Mouse (Mus musculus): ENCODE results near the gene Dnm1. TPM values are rescaled to one million over a fixed set of nuclear protein-coding genes. Genes with fewer than 3 reads are reported as not detected.

Dnm1 gene
- polyA plus RNA-seq, 1 experiment from 2014 or later = 38.4 TPM

- Histone ChIP-seq H3K9ac (replicated peaks; ENCODE audit: low read depth, low read length) (no peak overlapping the region), H3K4me2 (ENCODE audit: low read length) (no peak overlapping the region), H3K4me1 (replicated peaks; ENCODE audit: control insufficient read depth, insufficient read depth, low read length) (peaks cover 18% of the 10 kb centered on the region), H3K27me3 (replicated peaks; ENCODE audit: control insufficient read depth, insufficient read depth, low read length) (no peaks in the 10 kb centered on the region), H3K9me3 (ENCODE audit: control insufficient read depth, low read length) (no peaks in the 10 kb centered on the region), H3K27ac (ENCODE audit: low read length) (no peak overlapping the region), H3K4me3 (replicated peaks; ENCODE audit: low read length) (no peak overlapping the region), H3K36me3 (ENCODE audit: control insufficient read depth, insufficient read depth) (no peaks in the 10 kb centered on the region)
- 79% methylated on average over 6 of the region's 6 CpGs for WGBS
- ATAC-seq = no peak
These were observed 698 bp upstream of the Dnm1 start for GRCm38 (mm10) chr2:32353836-32354235.

GRCm38 (mm10) chr2:32352151-32353006 lies 759 bp downstream of the Dnm1 start, which contains the start of gene Ciz1:
TSS of gene Ciz1 (plus strand) at chr2:32352327.
- peak within 1 kb of the TSS; percentile 83 for H3K4me2 ChIP-seq (ENCODE audit: low read length)
- no peaks in the 10 kb centered on the region for H3K36me3 ChIP-seq (ENCODE audit: control insufficient read depth, insufficient read depth)
- H3K9me3 ChIP-seq (ENCODE audit: control insufficient read depth, low read length) = no peaks in the 10 kb centered on the region
- ATAC-seq = peak; percentile 63
- H3K27ac ChIP-seq (ENCODE audit: low read length) = peak within 1 kb of the TSS; percentile 84
- peak within 1 kb of the TSS; percentile 81 for H3K9ac ChIP-seq (replicated peaks; ENCODE audit: low read depth, low read length)
- 1% methylated on average over 33 of the region's 52 CpGs for WGBS
- no peaks in the 10 kb centered on the region for H3K27me3 ChIP-seq (replicated peaks; ENCODE audit: control insufficient read depth, insufficient read depth, low read length)
- H3K4me1 ChIP-seq (replicated peaks; ENCODE audit: control insufficient read depth, insufficient read depth, low read length) = peaks cover 18% of the 10 kb centered on the region
- H3K4me3 ChIP-seq (replicated peaks; ENCODE audit: low read length) = peak within 1 kb of the TSS; percentile 76

GRCm38 (mm10) chr2:32351471-32351961 lies 1.6 kb downstream of the Dnm1 start:
- Histone ChIP-seq H3K4me2 (ENCODE audit: low read length) (peak overlapping the region; percentile 83), H3K9me3 (ENCODE audit: control insufficient read depth, low read length) (no peaks in the 10 kb centered on the region), H3K27me3 (replicated peaks; ENCODE audit: control insufficient read depth, insufficient read depth, low read length) (no peaks in the 10 kb centered on the region), H3K36me3 (ENCODE audit: control insufficient read depth, insufficient read depth) (no peaks in the 10 kb centered on the region), H3K4me3 (replicated peaks; ENCODE audit: low read length) (peak overlapping the region; percentile 76), H3K9ac (replicated peaks; ENCODE audit: low read depth, low read length) (peak overlapping the region; percentile 81), H3K4me1 (replicated peaks; ENCODE audit: control insufficient read depth, insufficient read depth, low read length) (peaks cover 18% of the 10 kb centered on the region), H3K27ac (ENCODE audit: low read length) (peak overlapping the region; percentile 71)
- ATAC-seq = no peak
- WGBS = 56% methylated on average over 9 of the region's 9 CpGs

GRCm38 (mm10) chr2:32350471-32351051 lies 2.6 kb downstream of the Dnm1 start:
- Histone ChIP-seq H3K4me2 (ENCODE audit: low read length) (no peak overlapping the region), H3K9ac (replicated peaks; ENCODE audit: low read depth, low read length) (no peak overlapping the region), H3K27me3 (replicated peaks; ENCODE audit: control insufficient read depth, insufficient read depth, low read length) (no peaks in the 10 kb centered on the region), H3K9me3 (ENCODE audit: control insufficient read depth, low read length) (no peaks in the 10 kb centered on the region), H3K36me3 (ENCODE audit: control insufficient read depth, insufficient read depth) (no peaks in the 10 kb centered on the region), H3K4me3 (replicated peaks; ENCODE audit: low read length) (no peak overlapping the region), H3K4me1 (replicated peaks; ENCODE audit: control insufficient read depth, insufficient read depth, low read length) (peaks cover 18% of the 10 kb centered on the region), H3K27ac (ENCODE audit: low read length) (no peak overlapping the region)
- WGBS = 50% methylated on average over 13 of the region's 13 CpGs
- no peak for ATAC-seq

GRCm38 (mm10) chr2:32349625-32350255 lies 3.4 kb downstream of the Dnm1 start:
- no peak overlapping the region for H3K4me3 ChIP-seq (replicated peaks; ENCODE audit: low read length)
- H3K27ac ChIP-seq (ENCODE audit: low read length) = no peak overlapping the region
- WGBS = 76% methylated on average over 8 of the region's 8 CpGs
- no peak for ATAC-seq
- H3K9ac ChIP-seq (replicated peaks; ENCODE audit: low read depth, low read length) = no peak overlapping the region
- H3K4me2 ChIP-seq (ENCODE audit: low read length) = no peak overlapping the region
- no peaks in the 10 kb centered on the region for H3K36me3 ChIP-seq (ENCODE audit: control insufficient read depth, insufficient read depth)
- peaks cover 18% of the 10 kb centered on the region for H3K4me1 ChIP-seq (replicated peaks; ENCODE audit: control insufficient read depth, insufficient read depth, low read length)
- H3K9me3 ChIP-seq (ENCODE audit: control insufficient read depth, low read length) = no peaks in the 10 kb centered on the region
- no peaks in the 10 kb centered on the region for H3K27me3 ChIP-seq (replicated peaks; ENCODE audit: control insufficient read depth, insufficient read depth, low read length)

GRCm38 (mm10) chr2:32348311-32348710 lies 4.8 kb downstream of the Dnm1 start:
- no peak overlapping the region for H3K27ac ChIP-seq (ENCODE audit: low read length)
- H3K27me3 ChIP-seq (replicated peaks; ENCODE audit: control insufficient read depth, insufficient read depth, low read length) = no peaks in the 10 kb centered on the region
- 89% methylated on average over 11 of the region's 11 CpGs for WGBS
- H3K9me3 ChIP-seq (ENCODE audit: control insufficient read depth, low read length) = no peaks in the 10 kb centered on the region
- no peaks in the 10 kb centered on the region for H3K36me3 ChIP-seq (ENCODE audit: control insufficient read depth, insufficient read depth)
- H3K4me2 ChIP-seq (ENCODE audit: low read length) = no peak overlapping the region
- peaks cover 18% of the 10 kb centered on the region for H3K4me1 ChIP-seq (replicated peaks; ENCODE audit: control insufficient read depth, insufficient read depth, low read length)
- no peak for ATAC-seq
- H3K9ac ChIP-seq (replicated peaks; ENCODE audit: low read depth, low read length) = no peak overlapping the region
- no peak overlapping the region for H3K4me3 ChIP-seq (replicated peaks; ENCODE audit: low read length)

GRCm38 (mm10) chr2:32347019-32347418 lies 6.1 kb downstream of the Dnm1 start:
- H3K4me2 ChIP-seq (ENCODE audit: low read length) = no peak overlapping the region
- H3K36me3 ChIP-seq (ENCODE audit: control insufficient read depth, insufficient read depth) = no peaks in the 10 kb centered on the region
- 84% methylated on average over 6 of the region's 6 CpGs for WGBS
- peaks cover 21% of the 10 kb centered on the region for H3K4me1 ChIP-seq (replicated peaks; ENCODE audit: control insufficient read depth, insufficient read depth, low read length)
- H3K4me3 ChIP-seq (replicated peaks; ENCODE audit: low read length) = no peak overlapping the region
- H3K27ac ChIP-seq (ENCODE audit: low read length) = no peak overlapping the region
- no peak for ATAC-seq
- no peaks in the 10 kb centered on the region for H3K27me3 ChIP-seq (replicated peaks; ENCODE audit: control insufficient read depth, insufficient read depth, low read length)
- no peaks in the 10 kb centered on the region for H3K9me3 ChIP-seq (ENCODE audit: control insufficient read depth, low read length)
- H3K9ac ChIP-seq (replicated peaks; ENCODE audit: low read depth, low read length) = no peak overlapping the region

- Histone ChIP-seq H3K4me2 (ENCODE audit: low read length) (no peak overlapping the region), H3K27ac (ENCODE audit: low read length) (no peak overlapping the region), H3K4me3 (replicated peaks; ENCODE audit: low read length) (no peak overlapping the region), H3K27me3 (replicated peaks; ENCODE audit: control insufficient read depth, insufficient read depth, low read length) (no peaks in the 10 kb centered on the region), H3K9me3 (ENCODE audit: control insufficient read depth, low read length) (no peaks in the 10 kb centered on the region), H3K36me3 (ENCODE audit: control insufficient read depth, insufficient read depth) (no peaks in the 10 kb centered on the region), H3K9ac (replicated peaks; ENCODE audit: low read depth, low read length) (no peak overlapping the region), H3K4me1 (replicated peaks; ENCODE audit: control insufficient read depth, insufficient read depth, low read length) (peaks cover 8% of the 10 kb centered on the region)
- 57% methylated on average over 14 of the region's 14 CpGs for WGBS
- no peak for ATAC-seq
These were observed 8.4 kb downstream of the Dnm1 start for GRCm38 (mm10) chr2:32344598-32345321.

GRCm38 (mm10) chr2:32344056-32344455 lies 9.1 kb downstream of the Dnm1 start:
- peaks cover 8% of the 10 kb centered on the region for H3K4me1 ChIP-seq (replicated peaks; ENCODE audit: control insufficient read depth, insufficient read depth, low read length)
- H3K9ac ChIP-seq (replicated peaks; ENCODE audit: low read depth, low read length) = no peak overlapping the region
- H3K9me3 ChIP-seq (ENCODE audit: control insufficient read depth, low read length) = no peaks in the 10 kb centered on the region
- H3K27ac ChIP-seq (ENCODE audit: low read length) = no peak overlapping the region
- 67% methylated on average over 10 of the region's 10 CpGs for WGBS
- H3K27me3 ChIP-seq (replicated peaks; ENCODE audit: control insufficient read depth, insufficient read depth, low read length) = no peaks in the 10 kb centered on the region
- 0 out of 2 replicates have a peak, but pooled peaks have one; percentile 32 for ATAC-seq
- H3K4me2 ChIP-seq (ENCODE audit: low read length) = no peak overlapping the region
- no peak overlapping the region for H3K4me3 ChIP-seq (replicated peaks; ENCODE audit: low read length)
- H3K36me3 ChIP-seq (ENCODE audit: control insufficient read depth, insufficient read depth) = no peaks in the 10 kb centered on the region
